Mouse (Mus musculus): Measurements from ENCODE around the gene Map3k11. TPM values are rescaled to one million over a fixed set of nuclear protein-coding genes. Genes with fewer than 3 reads are reported as not detected.
A peak's percentile ranks its signal among the peaks of the same experiment; 100 is the strongest.

Gene Map3k11
- polyA plus RNA-seq, 1 experiment from 2014 or later, result 19.2 TPM

DNA sequence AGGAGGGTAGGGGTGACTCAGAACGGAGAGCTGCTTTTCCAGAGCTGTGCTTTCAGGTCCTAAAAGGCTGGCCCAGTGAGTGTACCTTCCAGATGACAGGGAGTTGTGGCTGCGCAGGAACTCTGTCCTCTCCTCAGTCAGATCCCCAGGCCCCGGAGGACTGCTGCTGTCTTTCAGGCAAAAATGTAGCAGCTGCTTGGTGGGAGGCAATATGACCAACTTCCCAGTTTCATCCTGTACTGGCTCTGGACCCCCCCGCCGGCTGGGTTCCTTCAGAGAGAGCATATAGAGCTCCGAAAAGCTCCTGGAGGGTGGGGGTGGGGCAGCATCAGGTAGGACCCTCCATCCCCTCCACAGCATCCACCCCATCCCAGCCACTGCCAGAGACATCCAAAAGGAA, 36.0 kb upstream of the Map3k11 start:
- 70% methylated on average over 6 of the region's 6 CpGs for WGBS
- no peak overlapping the region for H3K27ac ChIP-seq
- peaks cover 31% of the 10 kb centered on the region for H3K27me3 ChIP-seq
- H3K9me3 ChIP-seq, result no peaks in the 10 kb centered on the region
- H3K9ac ChIP-seq, result no peak overlapping the region
- peaks cover 30% of the 10 kb centered on the region for H3K4me1 ChIP-seq
- no peak overlapping the region for H3K4me2 ChIP-seq
- no peak for ATAC-seq (ENCODE audit: insufficient number of reproducible peaks, insufficient read depth, low FRiP score, low TSS enrichment, low read depth)
- H3K4me3 ChIP-seq, result no peak overlapping the region
- H3K36me3 ChIP-seq, result peaks cover 37% of the 10 kb centered on the region

DNA sequence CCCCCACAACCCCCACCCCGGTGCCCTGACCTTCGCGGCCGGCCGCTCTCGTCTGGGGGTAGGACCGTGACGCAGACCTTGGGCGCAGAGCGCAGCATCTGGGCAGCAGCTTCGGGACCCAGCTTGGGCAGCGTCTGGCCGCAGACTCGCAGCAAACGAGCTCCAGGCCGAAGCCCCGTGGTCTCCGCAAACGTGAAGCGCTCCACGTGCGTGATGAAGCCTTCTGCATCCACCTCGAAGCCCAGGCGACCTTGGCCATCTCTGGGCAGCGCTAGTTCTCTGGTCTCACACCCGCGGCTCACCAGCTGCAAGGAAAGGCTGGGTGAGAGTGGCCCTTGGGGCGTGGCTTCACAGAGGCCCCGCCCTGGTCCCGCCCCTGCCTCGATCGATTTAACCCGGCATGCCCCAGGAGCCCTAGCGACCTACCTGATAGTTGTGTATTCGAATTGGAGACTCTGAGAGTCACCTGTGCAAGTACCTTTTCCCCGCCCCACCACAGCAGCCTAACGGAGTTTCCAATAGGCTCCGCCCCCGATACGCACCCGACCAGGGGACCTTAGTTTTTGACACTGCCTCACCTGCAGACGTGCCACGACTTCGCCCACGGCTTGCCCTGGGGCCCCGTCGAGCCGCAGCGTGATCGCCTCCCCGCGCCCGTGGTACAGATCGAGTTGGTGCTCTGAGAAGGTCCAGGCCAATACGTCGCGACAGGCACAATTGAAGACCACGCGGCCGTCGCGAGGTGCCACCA, 34.4 kb upstream of the Map3k11 start:
- 0 out of 2 replicates have a peak, but pooled peaks have one; percentile 29 for ATAC-seq (ENCODE audit: insufficient number of reproducible peaks, insufficient read depth, low FRiP score, low TSS enrichment, low read depth)
- peaks cover 18% of the 10 kb centered on the region for H3K4me1 ChIP-seq
- peak overlapping the region; percentile 71 for H3K9ac ChIP-seq
- H3K27me3 ChIP-seq, result peaks cover 31% of the 10 kb centered on the region
- H3K9me3 ChIP-seq, result no peaks in the 10 kb centered on the region
- WGBS, result 6% methylated on average over 62 of the region's 62 CpGs
- peaks cover 30% of the 10 kb centered on the region for H3K36me3 ChIP-seq
- H3K27ac ChIP-seq, result no peak overlapping the region
- peak overlapping the region; percentile 50 for H3K4me3 ChIP-seq
- H3K4me2 ChIP-seq, result peak overlapping the region; percentile 91

DNA sequence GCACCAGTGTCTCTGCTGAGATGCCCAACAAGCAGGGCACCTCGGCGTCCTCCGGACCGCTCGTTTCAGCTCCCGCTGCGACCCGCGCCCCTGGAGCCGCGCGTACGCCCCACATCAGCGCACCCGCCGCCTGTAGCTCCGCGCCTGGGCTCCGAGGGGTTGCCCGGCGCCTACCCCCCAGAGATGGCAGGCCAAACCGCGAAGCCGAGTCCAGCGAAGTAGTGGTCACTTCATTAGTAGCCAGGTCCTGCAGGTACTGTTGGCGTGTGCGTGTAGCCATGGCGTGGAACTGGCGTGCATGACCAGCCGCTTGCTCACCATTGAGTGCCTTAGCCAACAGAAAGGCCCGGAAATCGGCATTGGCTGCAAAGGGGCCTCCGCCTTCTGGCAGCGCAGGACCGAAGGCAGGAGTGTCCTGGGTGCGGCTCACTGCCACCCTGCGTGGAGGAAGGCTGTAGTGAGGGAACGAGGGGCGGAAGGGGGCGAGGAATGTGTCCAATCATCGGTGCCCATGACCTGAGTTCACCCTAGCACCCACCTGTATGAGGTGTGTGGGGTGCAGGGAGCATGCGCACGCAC, 33.7 kb upstream of the Map3k11 start:
- WGBS, result 7% methylated on average over 43 of the region's 43 CpGs
- Histone ChIP-seq H3K4me1 (peaks cover 14% of the 10 kb centered on the region), H3K36me3 (peaks cover 30% of the 10 kb centered on the region), H3K27me3 (peaks cover 31% of the 10 kb centered on the region), H3K4me2 (peak overlapping the region; percentile 91), H3K4me3 (peak overlapping the region; percentile 50), H3K9me3 (no peaks in the 10 kb centered on the region), H3K27ac (no peak overlapping the region), H3K9ac (peak overlapping the region; percentile 71)
- ATAC-seq (ENCODE audit: insufficient number of reproducible peaks, insufficient read depth, low FRiP score, low TSS enrichment, low read depth), result no peak

DNA sequence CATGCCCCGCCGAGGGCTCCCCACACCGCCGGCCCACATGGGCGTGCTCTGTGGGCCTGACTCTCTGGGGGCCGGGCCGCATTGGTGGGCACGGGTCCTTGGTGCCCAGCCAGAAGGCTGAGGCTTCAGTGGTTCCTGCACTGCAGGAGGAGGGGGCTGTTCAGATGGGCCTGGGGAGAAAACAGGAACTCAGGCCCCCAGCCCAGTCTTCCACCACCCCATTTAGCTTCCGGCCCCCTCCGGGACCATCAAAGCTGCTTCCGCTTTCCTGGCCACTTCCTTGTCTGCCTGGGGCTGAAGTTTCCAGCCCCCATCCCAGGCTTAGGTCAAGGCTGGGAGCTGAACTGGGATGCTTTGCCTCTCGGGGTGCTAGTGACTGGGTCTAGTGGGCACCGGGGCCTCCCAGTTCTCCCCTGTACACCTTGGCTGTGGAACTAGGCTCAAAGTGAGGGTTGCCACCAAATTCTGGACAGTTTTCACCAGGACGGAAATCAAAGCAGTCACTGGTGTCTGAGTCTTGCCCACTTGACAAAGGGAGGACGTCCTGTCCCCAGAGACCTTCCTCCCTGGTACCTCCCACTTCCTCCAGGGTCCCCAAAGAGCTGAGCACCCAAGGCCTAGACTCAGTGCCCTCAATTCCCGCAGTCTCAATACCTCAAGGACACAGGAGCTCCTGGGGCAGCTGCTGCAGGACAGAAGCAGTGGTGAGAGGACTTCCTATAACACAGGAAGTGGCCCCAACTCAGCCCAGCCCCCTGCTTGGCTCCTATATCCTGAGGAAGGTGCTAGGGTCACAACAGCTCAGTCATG, 27.4 kb upstream of the Map3k11 start:
- Histone ChIP-seq H3K36me3 (peaks cover 27% of the 10 kb centered on the region), H3K4me3 (0 out of 2 replicates have a peak overlapping the region, but pooled peaks have one; percentile 4), H3K9ac (no peak overlapping the region), H3K4me2 (peak overlapping the region; percentile 31), H3K9me3 (no peaks in the 10 kb centered on the region), H3K4me1 (peaks cover 22% of the 10 kb centered on the region), H3K27ac (peak overlapping the region; percentile 33; the same call in 1 of the 2 replicates), H3K27me3 (peaks cover 6% of the 10 kb centered on the region)
- no peak for ATAC-seq (ENCODE audit: insufficient number of reproducible peaks, insufficient read depth, low FRiP score, low TSS enrichment, low read depth)
- 80% methylated on average over 16 of the region's 16 CpGs for WGBS

DNA sequence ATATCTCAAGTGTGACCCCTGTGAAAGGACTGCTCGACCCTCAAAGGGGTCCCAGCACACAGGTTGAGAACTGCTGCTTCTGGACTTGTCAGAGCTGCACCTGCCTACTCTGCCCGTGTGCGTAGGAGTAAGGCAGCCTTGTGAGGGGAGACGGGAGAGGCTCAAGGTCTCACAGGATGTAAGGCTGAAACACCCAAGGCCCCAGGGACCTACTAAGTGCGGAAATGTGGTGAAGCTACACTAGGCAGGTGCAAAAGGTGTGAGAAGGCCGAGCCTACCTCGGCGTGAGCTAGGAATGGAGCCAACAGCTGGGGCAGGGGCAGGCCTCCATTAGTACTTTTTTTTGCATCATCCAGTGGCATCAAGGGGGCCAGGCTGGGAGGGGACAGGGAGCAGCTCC, 26.2 kb upstream of the Map3k11 start:
- Histone ChIP-seq H3K27ac (peak overlapping the region; percentile 76; the same call in 1 of the 2 replicates), H3K36me3 (peaks cover 33% of the 10 kb centered on the region)
- WGBS, result 75% methylated on average over 8 of the region's 8 CpGs

DNA sequence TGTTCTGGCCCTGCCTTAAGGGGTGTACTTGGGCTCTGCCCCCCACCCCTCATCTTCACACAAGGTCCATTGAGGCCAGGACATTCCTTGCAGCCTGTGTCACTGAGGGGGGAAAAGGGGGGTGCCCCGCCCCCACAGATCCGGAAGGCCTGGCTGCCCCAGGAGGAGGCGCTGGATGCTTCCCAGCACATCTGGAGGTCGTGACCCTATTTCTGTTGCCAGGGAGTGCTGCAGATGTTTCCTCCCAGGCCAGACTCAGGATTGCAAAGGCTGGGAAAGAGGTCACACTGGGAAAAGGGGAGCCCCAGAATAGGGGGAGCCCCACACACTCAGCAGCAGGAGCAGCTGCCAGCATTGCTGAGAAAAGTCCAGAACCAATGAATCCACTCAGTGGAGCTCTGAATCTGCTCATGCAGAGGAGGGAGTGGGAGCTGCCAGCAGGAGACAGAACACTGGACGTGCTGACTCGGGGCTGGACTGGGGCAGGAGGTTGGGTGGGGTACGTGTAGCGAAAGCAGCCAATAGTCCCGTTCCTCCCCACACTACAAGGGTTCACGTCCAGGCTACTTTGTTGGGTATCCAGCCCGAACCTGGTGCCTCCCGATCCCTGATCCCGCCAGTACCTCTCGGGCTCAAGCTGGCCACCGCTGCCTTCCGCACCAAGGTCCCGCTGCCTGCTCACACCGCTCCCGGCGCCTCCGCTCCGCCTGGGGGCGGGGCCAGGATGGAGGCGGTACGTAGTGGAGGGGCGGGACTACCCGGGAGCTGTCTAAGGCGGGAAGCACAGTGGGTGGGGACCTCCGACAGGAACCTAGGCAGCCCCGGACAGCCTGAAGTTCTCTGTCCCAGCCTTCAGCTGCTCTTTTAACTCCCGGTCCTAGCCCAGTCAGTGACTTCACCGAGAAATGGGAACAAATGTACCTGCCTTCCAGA, 25.3 kb upstream of the Map3k11 start, which contains the start of gene Sipa1:
TSS of gene Sipa1 (minus strand) at position 727 of the 933 bp plus-strand sequence.
- peak; percentile 77 for ATAC-seq (ENCODE audit: insufficient number of reproducible peaks, insufficient read depth, low FRiP score, low TSS enrichment, low read depth)
- Histone ChIP-seq H3K36me3 (peaks cover 43% of the 10 kb centered on the region), H3K9me3 (no peaks in the 10 kb centered on the region), H3K27me3 (no peaks in the 10 kb centered on the region), H3K4me3 (peak within 1 kb of the TSS; percentile 52), H3K4me1 (peaks cover 22% of the 10 kb centered on the region), H3K4me2 (peak within 1 kb of the TSS; percentile 69), H3K9ac (peak within 1 kb of the TSS; percentile 76), H3K27ac (peak within 1 kb of the TSS; percentile 76)
- 1% methylated on average over 32 of the region's 32 CpGs for WGBS

More for the DNA sequence above, 26.2 kb upstream of the Map3k11 start:
- Histone ChIP-seq H3K4me1 (peaks cover 22% of the 10 kb centered on the region), H3K27me3 (no peaks in the 10 kb centered on the region), H3K9me3 (no peaks in the 10 kb centered on the region), H3K4me3 (peak overlapping the region; percentile 52), H3K9ac (peak overlapping the region; percentile 76), H3K4me2 (peak overlapping the region; percentile 69)
- ATAC-seq (ENCODE audit: insufficient number of reproducible peaks, insufficient read depth, low FRiP score, low TSS enrichment, low read depth), result no peak

DNA sequence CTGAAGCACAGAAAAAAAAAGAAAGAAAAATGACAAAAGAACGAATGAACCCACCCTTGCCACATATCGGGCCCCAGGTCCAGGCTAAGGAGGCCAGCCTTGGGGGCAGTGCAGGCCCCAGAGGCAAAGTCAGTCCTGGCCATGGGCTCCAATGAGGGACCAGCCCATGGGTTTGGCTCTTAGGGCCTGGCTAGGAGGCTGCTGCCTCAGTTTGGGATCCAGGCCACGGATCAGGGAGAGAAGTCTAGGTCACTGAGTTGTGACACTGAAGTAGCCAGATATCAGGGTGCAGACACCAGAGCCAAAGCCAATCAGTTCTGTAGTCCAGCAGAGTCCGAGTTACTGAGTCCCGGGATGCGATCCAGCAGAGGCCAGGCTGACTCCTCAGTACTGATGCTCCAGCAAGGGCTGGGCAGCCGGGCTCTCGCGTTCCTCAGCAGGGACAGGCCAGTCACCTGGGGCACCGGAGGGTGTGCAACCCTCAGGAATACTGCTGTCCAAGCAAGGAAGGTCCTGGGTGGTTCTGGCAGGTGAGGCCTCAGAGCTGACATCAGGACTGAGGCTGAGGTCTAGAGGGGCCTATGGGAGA, 23.8 kb upstream of the Map3k11 start:
- no peak overlapping the region for H3K4me2 ChIP-seq
- peak overlapping the region; percentile 27; the same call in 1 of the 2 replicates for H3K9ac ChIP-seq
- no peak overlapping the region; the same call in 1 of the 2 replicates for H3K27ac ChIP-seq
- peaks cover 22% of the 10 kb centered on the region for H3K4me1 ChIP-seq
- no peaks in the 10 kb centered on the region for H3K27me3 ChIP-seq
- ATAC-seq (ENCODE audit: insufficient number of reproducible peaks, insufficient read depth, low FRiP score, low TSS enrichment, low read depth), result no peak
- peaks cover 58% of the 10 kb centered on the region for H3K36me3 ChIP-seq
- 90% methylated on average over 10 of the region's 10 CpGs for WGBS
- H3K9me3 ChIP-seq, result no peaks in the 10 kb centered on the region
- H3K4me3 ChIP-seq, result no peak overlapping the region

DNA sequence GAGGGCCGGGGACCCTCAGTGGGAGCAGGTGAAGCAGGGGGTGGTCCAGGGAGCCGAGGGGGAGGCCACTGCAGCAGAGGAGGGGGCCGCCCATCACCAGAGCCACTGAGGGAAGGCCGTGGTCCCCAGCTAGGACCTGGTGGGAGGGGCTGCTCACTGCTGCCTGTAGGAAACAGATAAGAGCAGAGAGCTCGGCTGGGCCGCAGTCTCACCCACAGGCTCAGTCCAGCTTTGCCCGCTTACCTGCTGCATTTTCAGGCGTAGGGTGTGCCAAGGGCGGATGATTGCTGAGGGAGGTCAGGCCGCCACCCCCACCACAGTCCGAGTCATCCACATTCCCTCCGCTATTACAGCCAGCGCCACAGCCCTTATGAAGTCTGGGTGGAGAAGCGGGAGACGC, 23.1 kb upstream of the Map3k11 start:
- Histone ChIP-seq H3K9me3 (no peaks in the 10 kb centered on the region), H3K36me3 (peaks cover 61% of the 10 kb centered on the region), H3K27me3 (no peaks in the 10 kb centered on the region), H3K4me3 (no peak overlapping the region), H3K4me2 (no peak overlapping the region), H3K9ac (peak overlapping the region; percentile 27), H3K4me1 (peaks cover 20% of the 10 kb centered on the region), H3K27ac (no peak overlapping the region)
- 90% methylated on average over 15 of the region's 15 CpGs for WGBS
- no peak for ATAC-seq (ENCODE audit: insufficient number of reproducible peaks, insufficient read depth, low FRiP score, low TSS enrichment, low read depth)

DNA sequence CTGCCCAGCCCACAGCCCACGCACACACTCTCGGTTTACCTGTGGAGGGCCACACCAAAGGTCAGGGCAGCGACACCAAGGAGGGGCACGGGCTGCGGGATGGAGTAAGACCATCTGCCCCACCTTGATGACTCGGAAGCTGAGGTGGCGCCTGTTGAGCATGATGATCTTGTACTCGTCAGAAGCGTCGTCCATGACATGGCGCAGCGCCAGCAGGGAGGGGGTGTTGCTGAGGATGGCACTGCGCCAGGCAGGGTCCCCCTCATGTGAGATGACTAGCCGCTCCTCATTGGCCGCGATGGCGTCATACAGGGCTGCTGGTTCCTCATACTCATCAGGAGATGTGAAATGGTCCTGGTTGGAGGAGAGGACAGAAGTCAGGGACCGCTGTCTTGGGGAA, 22.2 kb upstream of the Map3k11 start:
- Histone ChIP-seq H3K4me3 (no peak overlapping the region), H3K27me3 (no peaks in the 10 kb centered on the region), H3K4me1 (peaks cover 20% of the 10 kb centered on the region), H3K36me3 (peaks cover 69% of the 10 kb centered on the region), H3K4me2 (no peak overlapping the region), H3K9ac (no peak overlapping the region), H3K9me3 (no peaks in the 10 kb centered on the region), H3K27ac (no peak overlapping the region)
- WGBS, result 96% methylated on average over 18 of the region's 18 CpGs
- ATAC-seq (ENCODE audit: insufficient number of reproducible peaks, insufficient read depth, low FRiP score, low TSS enrichment, low read depth), result no peak

DNA sequence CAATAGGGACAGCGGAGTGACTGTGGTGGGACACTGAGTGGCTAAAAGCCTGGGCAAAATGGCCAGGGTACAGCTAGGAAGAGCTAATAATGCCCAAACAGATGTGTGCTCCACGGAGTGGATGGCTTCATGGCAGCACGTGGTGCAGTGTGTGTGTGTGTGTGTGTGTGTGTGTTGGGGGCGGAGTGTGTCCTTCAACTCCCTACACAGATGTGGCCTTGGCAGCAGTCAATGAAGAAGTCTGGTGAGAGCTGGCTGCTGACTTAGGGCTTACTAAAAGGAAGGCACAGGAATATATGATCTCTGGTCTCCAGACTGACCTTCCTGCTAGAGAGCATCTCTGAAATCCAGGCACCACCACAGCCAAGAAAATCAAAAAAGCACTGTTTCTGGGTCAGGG, 20.2 kb upstream of the Map3k11 start:
- peaks cover 89% of the 10 kb centered on the region for H3K36me3 ChIP-seq
- H3K4me1 ChIP-seq, result peaks cover 8% of the 10 kb centered on the region
- H3K9me3 ChIP-seq, result no peaks in the 10 kb centered on the region
- no peak overlapping the region for H3K4me2 ChIP-seq
- no peak overlapping the region for H3K4me3 ChIP-seq
- H3K27ac ChIP-seq, result no peak overlapping the region; the same call in 1 of the 2 replicates
- ATAC-seq (ENCODE audit: insufficient number of reproducible peaks, insufficient read depth, low FRiP score, low TSS enrichment, low read depth), result no peak
- no peaks in the 10 kb centered on the region for H3K27me3 ChIP-seq
- WGBS, result 92% methylated on average over 4 of the region's 4 CpGs
- 0 out of 2 replicates have a peak overlapping the region, but pooled peaks have one; percentile 16 for H3K9ac ChIP-seq
